Mouse (Mus musculus): ENCODE data around the gene Actn4.

DNA sequence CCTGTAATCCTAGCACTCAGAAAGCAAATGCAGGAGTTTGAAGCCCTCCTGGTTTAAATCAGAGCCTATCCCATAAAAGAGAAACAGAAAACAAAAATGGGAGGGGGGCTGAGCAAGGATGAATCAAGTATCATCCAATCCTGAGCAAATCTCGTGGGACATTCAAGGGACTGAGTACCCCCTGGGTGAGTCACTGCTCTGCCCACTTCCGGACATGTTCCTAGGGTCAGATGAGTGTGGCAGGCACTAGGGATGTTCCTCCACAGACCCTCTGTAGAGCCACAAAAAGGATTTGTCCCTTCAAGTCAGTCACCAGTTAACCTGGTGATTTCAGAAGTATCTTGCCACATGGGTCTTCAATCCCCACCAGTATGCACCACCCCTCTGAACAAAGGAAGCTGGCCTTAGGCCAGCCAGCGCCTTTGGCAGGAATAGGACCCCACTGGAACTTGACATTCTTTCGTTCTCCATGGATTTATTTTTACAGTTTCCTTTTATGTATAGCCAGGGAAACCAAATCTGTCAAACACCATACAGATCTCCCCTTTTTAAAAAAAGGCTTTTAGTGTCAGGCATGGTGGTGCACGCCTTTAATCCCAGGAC lies 6.7 kb downstream of the Actn4 start:
- no peak for TF ChIP-seq MAX (IDR thresholded peaks at IDR 0.05)
- TF ChIP-seq CTCF (IDR thresholded peaks at IDR 0.05; ENCODE audit: control insufficient read depth, insufficient read depth, insufficient read length) = no peak
- no peak for TF ChIP-seq USF1 (IDR thresholded peaks at IDR 0.05; ENCODE audit: low read depth)
